Mouse (Mus musculus): ENCODE measurements around the gene Slc47a2.

Slc47a2 gene

DNA sequence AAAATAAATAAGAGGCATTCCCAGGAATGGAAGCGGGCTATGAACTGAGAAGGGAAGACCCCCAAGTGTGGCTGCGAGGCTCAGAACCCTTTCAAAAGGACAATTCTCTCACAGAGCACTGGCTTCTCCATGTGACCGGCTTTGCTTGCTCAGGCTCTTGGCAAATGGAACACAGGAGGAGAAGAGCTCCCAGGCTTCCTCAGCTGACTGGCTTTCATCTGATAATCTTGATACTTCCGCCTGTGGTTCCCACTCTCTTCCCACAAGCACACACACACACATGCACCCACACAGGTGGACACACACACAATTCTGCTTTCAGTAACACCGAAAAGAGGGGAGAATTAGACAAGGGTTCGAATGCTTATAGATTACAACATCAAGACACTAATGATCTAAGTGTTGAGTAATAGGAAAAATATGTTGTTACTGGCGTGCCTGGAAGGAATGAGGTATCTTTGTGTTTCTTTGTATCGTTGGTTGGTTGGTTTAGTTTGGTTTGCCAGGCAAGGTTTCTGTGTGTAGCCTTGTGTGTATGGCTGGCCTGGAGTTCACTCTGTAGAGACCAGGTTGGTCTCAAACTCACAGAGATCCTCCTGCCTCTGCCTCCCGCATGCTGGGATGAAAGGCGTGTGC, 59.1 kb downstream of the Slc47a2 start:
- no peak for DNase-seq (ENCODE audit: low read depth, low spot score)

GRCm38 (mm10) chr11:61278445-61279077, 64.1 kb downstream of the Slc47a2 start:
- DNase-seq (ENCODE audit: low read depth, low spot score): no peak

DNA sequence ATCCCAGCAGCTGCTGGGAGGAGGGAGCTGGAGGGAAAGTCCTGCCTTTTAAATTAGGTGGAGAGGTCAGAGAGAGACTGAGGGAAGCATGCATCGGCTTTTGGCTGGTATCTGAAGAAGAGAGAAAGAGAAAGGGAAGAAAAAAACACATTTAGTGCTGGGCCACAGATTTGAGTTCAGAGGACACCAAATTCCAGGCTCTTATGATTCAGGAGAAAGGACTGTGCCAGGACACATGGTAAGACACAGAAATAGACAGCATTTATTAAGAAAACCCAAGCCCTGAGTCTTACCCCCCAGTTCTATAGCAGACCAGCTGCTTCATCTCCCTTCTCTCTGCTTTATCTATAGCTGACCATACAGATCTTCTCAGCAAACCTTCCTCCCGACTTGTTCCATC, 64.7 kb downstream of the Slc47a2 start:
- no peak for DNase-seq (ENCODE audit: low read depth, low spot score)

GRCm38 (mm10) chr11:61276482-61276881, 66.2 kb downstream of the Slc47a2 start:
- DNase-seq (ENCODE audit: low read depth, low spot score): no peak

GRCm38 (mm10) chr11:61275106-61275505, 67.6 kb downstream of the Slc47a2 start:
- no peak for DNase-seq (ENCODE audit: low read depth, low spot score)

DNA sequence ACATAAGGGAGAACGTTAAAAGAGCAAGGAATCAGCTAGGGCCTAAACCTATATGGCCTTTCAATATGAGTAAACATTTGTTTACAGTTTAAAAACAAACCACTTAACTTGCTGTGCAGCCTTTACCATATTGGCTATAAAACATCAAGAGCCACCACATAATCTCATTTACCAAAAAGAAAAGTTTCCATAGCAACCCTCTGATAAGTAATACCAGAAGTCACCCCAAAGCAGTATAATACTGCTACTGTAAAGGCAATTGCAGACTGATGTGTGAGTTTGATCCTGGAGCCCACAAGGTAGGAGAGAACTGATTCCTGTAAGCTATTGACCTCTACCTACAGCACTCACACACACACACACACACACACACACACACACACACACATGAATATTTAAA, 68.2 kb downstream of the Slc47a2 start:
- DNase-seq (ENCODE audit: low read depth, low spot score): no peak

DNA sequence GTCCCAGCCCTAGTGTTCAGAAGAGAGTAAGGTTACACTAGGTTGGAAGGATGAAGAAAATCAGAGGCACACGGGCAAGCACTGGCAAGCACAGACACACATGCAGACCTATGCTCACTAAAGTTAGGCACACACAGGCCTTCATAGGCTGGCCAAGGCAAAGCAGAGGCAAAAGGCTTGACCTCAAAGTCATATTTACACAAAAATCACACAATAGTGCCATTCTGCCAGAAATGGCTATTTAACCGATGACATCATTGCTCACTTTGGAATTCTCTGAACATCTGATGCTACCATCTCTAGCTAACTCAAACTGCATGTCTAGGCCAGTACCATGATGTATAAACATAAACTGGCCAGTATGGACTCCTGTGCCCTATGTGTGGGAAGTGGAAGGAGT, 68.7 kb downstream of the Slc47a2 start:
- DNase-seq (ENCODE audit: low read depth, low spot score): no peak

DNA sequence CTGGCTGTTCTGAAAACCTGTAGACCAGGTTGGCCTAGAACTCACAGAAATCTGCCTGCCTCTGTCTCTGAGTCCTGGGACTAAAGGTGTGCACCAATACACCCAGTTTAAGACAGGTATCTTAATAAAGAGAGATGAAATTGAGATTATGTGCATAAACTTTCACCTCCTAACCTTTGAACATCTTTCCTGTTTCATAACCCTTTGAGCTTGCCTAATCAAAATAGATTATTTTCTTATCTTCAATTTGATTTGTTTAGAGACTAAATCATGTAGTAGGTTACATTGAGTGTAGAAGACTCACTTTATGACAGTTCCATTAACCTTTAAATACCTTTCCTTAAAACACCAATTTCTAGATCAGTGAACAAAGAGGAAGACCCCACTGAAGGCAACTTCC, 71.0 kb downstream of the Slc47a2 start:
- DNase-seq (ENCODE audit: low read depth, low spot score): no peak

DNA sequence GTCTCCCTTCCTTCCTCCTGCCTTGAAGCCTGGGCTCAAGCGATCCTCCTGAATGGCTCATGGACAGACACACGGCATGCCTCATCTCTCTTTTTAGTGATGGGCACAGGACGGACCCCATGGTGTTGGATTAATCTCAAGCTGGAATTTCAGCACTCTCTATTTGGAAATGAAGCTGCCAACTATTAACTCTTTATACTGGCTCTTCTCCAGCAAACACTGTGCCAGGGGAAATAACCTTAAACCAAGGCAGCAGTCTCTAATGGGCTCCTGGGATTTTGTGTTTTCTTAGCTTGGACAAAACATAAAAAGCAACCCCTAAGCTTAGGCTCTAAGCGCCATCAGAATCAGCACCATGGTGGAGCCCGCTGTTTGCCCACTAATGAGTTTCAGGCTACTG, 72.3 kb downstream of the Slc47a2 start:
- DNase-seq (ENCODE audit: low read depth, low spot score): no peak

GRCm38 (mm10) chr11:61268626-61269349, 73.9 kb downstream of the Slc47a2 start:
- DNase-seq (ENCODE audit: low read depth, low spot score): peak; percentile 41

- peak; percentile 84 for DNase-seq (ENCODE audit: low read depth, low spot score)
These were observed 75.8 kb downstream of the Slc47a2 start, which contains the start of gene Aldh3a2 for GRCm38 (mm10) chr11:61266551-61267533. Aldh3a2 (minus strand) TSS chr11:61267464.

- no peak for DNase-seq (ENCODE audit: low read depth, low spot score)
These were observed 78.8 kb downstream of the Slc47a2 start for GRCm38 (mm10) chr11:61263841-61264240.

GRCm38 (mm10) chr11:61262516-61262915, 80.1 kb downstream of the Slc47a2 start:
- DNase-seq (ENCODE audit: low read depth, low spot score): no peak

DNA sequence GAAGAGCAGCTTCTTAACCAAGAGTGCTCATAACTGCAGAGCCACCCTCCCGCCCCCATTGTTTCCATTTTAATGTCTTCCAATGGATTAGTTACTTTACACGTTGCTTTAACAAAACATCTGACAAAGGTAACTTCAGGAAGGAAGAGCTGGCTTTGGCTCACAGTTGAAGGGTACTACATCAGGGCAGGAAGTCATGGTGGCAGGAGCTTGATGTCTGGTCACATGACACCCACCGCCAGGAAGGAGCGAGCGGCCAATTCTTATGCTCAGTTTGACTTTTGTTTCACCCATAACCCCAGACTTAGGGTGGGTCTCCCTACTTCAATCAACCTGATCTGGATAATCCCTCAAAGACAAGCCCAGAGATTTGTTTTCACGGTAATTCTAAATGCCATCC, 83.6 kb downstream of the Slc47a2 start:
- no peak for DNase-seq (ENCODE audit: low read depth, low spot score)

GRCm38 (mm10) chr11:61252807-61253206, 89.9 kb downstream of the Slc47a2 start:
- no peak for DNase-seq (ENCODE audit: low read depth, low spot score)

GRCm38 (mm10) chr11:61251741-61252140, 90.9 kb downstream of the Slc47a2 start:
- no peak for DNase-seq (ENCODE audit: low read depth, low spot score)
